Mouse (Mus musculus) G1E (cell line): ENCODE data around the gene Rad54l2. TPM values are rescaled to one million over a fixed set of nuclear protein-coding genes. Genes with fewer than 3 reads are reported as not detected.
A peak's percentile ranks its signal among the peaks of the same experiment; 100 is the strongest.

Experiments
- ATAC-seq: 2 replicates; pipeline ENCODE4 v1.8.0; 2016; ENCODE audit warnings: mild to moderate bottlenecking; ENCODE audit not compliant: insufficient number of reproducible peaks, poor library complexity, low FRiP score, severe bottlenecking; ENCODE audit errors: extremely low read depth
- DNase-seq: peaks from one replicate; pipeline ENCODE4 v3.0.0; 2012; ENCODE audit warnings: low spot score
- H3K27me3 ChIP-seq: 2 replicates; pipeline ENCODE4 v1.6.1; 2012; ENCODE audit warnings: mild to moderate bottlenecking, low read length, inconsistent platforms; ENCODE audit not compliant: insufficient read depth
- H3K36me3 ChIP-seq: replicated peaks from 2 replicates; pipeline ENCODE3; 2012; ENCODE audit warnings: mild to moderate bottlenecking, inconsistent platforms
- H3K4me1 ChIP-seq: 2 replicates; pipeline ENCODE4 v1.6.1; 2012; ENCODE audit warnings: low read depth, low read length, inconsistent platforms, mixed read lengths; ENCODE audit not compliant: insufficient read depth
- H3K4me3 ChIP-seq: 2 replicates; pipeline ENCODE4 v1.5.1; 2012; ENCODE audit warnings: low read depth, mild to moderate bottlenecking, inconsistent platforms, low read length, moderate library complexity, mixed read lengths
- H3K9me3 ChIP-seq: replicated peaks from 2 replicates; pipeline ENCODE4 v1.6.1; 2012; ENCODE audit warnings: inconsistent platforms
- CTCF ChIP-seq: IDR thresholded peaks from 2 replicates; pipeline ENCODE4 v1.5.1; 2012; ENCODE audit warnings: low read depth, low read length, inconsistent platforms, mixed read lengths
- GATA1 ChIP-seq: IDR thresholded peaks from 2 replicates; pipeline ENCODE4 v1.6.1; 2012; ENCODE audit warnings: borderline replicate concordance, low read length, inconsistent platforms, mixed read lengths
- GATA2 ChIP-seq: IDR thresholded peaks from 2 replicates; pipeline ENCODE4 v1.6.1; 2012; ENCODE audit warnings: low read depth, low read length, inconsistent platforms, borderline replicate concordance
- POLR2AphosphoS5 ChIP-seq: IDR thresholded peaks from 2 replicates; pipeline ENCODE4 v1.6.1; 2012; ENCODE audit warnings: low read depth, low read length, inconsistent platforms; ENCODE audit not compliant: insufficient replicate concordance
- TAL1 ChIP-seq: conservative IDR thresholded peaks from 2 replicates; pipeline ENCODE4 v1.6.1; 2012; ENCODE audit warnings: low read depth, low read length, inconsistent platforms, mixed read lengths
- polyA plus RNA-seq: library from polyadenylated mRNA; stranded (reverse); fragments of >175 nt; gene quantifications from 2 replicates; pipeline ENCODE4 v1.2.3, GENCODE M21; 2012
- total RNA-seq, 2 experiments: library from RNA; stranded (forward) in 1 of 2; stranded (reverse) in 1 of 2; fragments of 200-1000 nt in 1 of 2; fragments of >200 nt in 1 of 2; fragmentation: Nextera tagmentation in 1 of 2; gene quantifications; 2 replicates each; pipeline ENCODE4 v1.2.3; 2014 to 2017

Gene Rad54l2
- total and polyA plus RNA-seq, 3 experiments: 8.7 to 28.8 (median 13.8) TPM

DNA sequence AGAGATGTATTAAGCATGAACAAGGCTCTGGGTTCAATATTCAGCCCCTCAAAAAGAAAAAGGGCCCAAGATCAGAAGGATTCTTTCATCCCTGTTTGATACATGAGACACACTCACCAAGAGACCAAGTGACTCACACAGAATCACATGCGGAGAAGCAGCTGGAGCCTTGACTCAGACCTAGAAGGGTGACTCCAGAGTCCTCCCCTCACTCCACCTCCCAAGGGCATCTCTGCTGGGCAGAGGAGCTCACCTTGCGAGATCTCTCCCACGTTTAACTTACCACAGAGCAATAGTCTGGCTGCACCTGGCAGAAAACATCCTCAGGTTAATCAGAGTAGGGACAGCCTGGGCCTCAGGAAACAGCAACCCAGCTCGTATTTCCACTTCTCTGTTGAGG lies 110.8 kb downstream of the Rad54l2 start:
- H3K4me3 ChIP-seq: no peak overlapping the region
- TF ChIP-seq TAL1: no peak
- no peak for TF ChIP-seq POLR2AphosphoS5
- no peak for TF ChIP-seq CTCF
- no peak for TF ChIP-seq GATA1
- no peak for TF ChIP-seq GATA2
- no peaks in the 10 kb centered on the region for H3K9me3 ChIP-seq
- ATAC-seq: no peak
- no peaks in the 10 kb centered on the region for H3K27me3 ChIP-seq
- peaks cover 6% of the 10 kb centered on the region; the same call in 1 of the 2 replicates for H3K4me1 ChIP-seq
- no peak for DNase-seq
- peaks cover 98% of the 10 kb centered on the region for H3K36me3 ChIP-seq

DNA sequence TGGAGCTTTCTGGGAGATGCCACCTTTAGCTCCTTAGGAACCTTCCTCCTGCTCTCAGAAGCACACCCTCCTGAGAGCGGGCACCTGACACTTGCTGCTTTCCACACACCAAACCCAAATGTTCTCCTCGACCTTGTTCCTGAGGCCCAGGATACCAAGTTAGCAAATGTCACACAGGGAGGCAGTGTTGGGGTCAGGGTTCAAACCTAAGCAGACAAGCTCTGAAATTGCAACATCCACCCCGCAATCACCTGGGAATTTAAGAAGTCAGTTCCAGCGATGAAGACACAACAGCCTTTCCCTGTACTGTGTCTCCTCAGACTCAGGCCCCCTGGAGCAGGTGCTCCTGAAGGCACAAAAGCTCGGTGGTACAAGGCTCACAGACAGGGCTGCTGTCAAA lies 111.3 kb downstream of the Rad54l2 start:
- DNase-seq (no peak), ATAC-seq (no peak)
- TF ChIP-seq GATA2: no peak
- no peak for TF ChIP-seq GATA1
- TF ChIP-seq CTCF: no peak
- Histone ChIP-seq H3K4me1 (peaks cover 6% of the 10 kb centered on the region; the same call in 1 of the 2 replicates), H3K9me3 (no peaks in the 10 kb centered on the region), H3K27me3 (no peaks in the 10 kb centered on the region), H3K4me3 (no peak overlapping the region), H3K36me3 (peaks cover 98% of the 10 kb centered on the region)

DNA sequence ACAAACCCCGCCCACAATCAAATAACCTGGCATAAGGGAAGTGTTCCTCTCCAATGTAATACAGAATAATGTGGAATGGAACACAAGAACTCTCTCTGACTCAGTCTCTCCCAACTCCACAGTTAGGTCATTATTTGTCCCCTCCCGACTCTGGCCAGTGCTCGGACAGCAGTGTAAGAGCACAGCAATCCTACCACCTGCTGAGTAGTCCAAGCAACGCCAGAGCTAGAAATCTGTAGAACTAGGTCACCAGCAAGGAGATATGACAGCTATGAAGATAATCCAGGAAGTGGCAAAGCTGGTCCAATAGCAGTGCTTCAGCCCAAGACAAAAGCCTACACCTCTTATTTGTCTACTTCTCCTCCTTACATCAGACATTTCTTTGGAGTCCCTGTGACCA lies 112.4 kb downstream of the Rad54l2 start:
- Histone ChIP-seq H3K4me1 (peaks cover 3% of the 10 kb centered on the region; the same call in 1 of the 2 replicates), H3K9me3 (no peaks in the 10 kb centered on the region), H3K36me3 (peaks cover 100% of the 10 kb centered on the region), H3K4me3 (no peak overlapping the region), H3K27me3 (no peaks in the 10 kb centered on the region)
- ATAC-seq (no peak), DNase-seq (no peak)
- TF ChIP-seq TAL1: no peak
- TF ChIP-seq CTCF: no peak
- no peak for TF ChIP-seq POLR2AphosphoS5
- TF ChIP-seq GATA1: no peak
- TF ChIP-seq GATA2: no peak

- ATAC-seq: no peak
- TF ChIP-seq POLR2AphosphoS5 (no peak), CTCF (no peak), GATA1 (no peak), TAL1 (no peak), GATA2 (no peak)
- Histone ChIP-seq H3K27me3 (no peaks in the 10 kb centered on the region), H3K4me3 (no peak overlapping the region), H3K9me3 (no peaks in the 10 kb centered on the region), H3K4me1 (peaks cover 3% of the 10 kb centered on the region; the same call in 1 of the 2 replicates), H3K36me3 (peaks cover 100% of the 10 kb centered on the region)
- DNase-seq: no peak
These were observed 113.0 kb downstream of the Rad54l2 start for GRCm38 (mm10) chr9:106675965-106676364.

DNA sequence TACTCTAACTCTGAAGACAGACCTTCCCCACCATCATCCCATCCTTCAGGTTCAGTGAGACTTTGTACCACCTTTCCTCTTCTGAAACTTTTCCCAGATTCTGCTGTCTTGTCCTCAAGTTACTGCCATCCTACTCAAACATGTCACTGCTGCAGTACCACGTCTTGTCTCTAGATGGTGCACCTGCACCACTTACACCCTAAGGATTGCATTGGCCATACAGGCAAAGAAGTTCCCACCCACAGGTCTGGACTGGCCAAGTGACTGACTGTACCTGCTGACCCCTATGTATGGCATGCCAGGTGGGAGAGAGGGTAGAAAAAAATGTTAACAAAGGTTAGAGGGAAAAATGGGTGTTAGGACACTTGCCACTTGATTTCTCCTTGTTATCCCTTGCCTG lies 113.5 kb downstream of the Rad54l2 start:
- TF ChIP-seq GATA1 (no peak), TAL1 (no peak), CTCF (peak; percentile 98), POLR2AphosphoS5 (no peak), GATA2 (no peak)
- Histone ChIP-seq H3K4me3 (no peak overlapping the region), H3K9me3 (no peaks in the 10 kb centered on the region), H3K4me1 (peaks cover 3% of the 10 kb centered on the region; the same call in 1 of the 2 replicates), H3K27me3 (no peaks in the 10 kb centered on the region), H3K36me3 (peaks cover 100% of the 10 kb centered on the region)
- DNase-seq (peak; percentile 74), ATAC-seq (peak; percentile 57; the same call in 1 of the 2 replicates)

- no peaks in the 10 kb centered on the region for H3K27me3 ChIP-seq
- H3K4me1 ChIP-seq: peaks cover 3% of the 10 kb centered on the region; the same call in 1 of the 2 replicates
- no peak overlapping the region for H3K4me3 ChIP-seq
- no peak for ATAC-seq
- TF ChIP-seq POLR2AphosphoS5 (no peak), TAL1 (no peak), GATA2 (no peak), GATA1 (no peak), CTCF (no peak)
- peaks cover 100% of the 10 kb centered on the region for H3K36me3 ChIP-seq
- no peak for DNase-seq
- H3K9me3 ChIP-seq: no peaks in the 10 kb centered on the region
These were observed 115.1 kb downstream of the Rad54l2 start for GRCm38 (mm10) chr9:106673860-106674259.
